Mouse (Mus musculus) embryonic fibroblast, embryonic 13.5 days (primary cell): ENCODE data around the gene Psmd13.

Experiments used
- CTCF ChIP-seq: IDR thresholded peaks from 2 replicates; pipeline ENCODE4 v1.5.1; 2011; ENCODE audit warnings: mild to moderate bottlenecking, control low read depth, low read length, moderate library complexity, borderline replicate concordance; ENCODE audit not compliant: insufficient read depth
- POLR2A ChIP-seq: IDR thresholded peaks from 2 replicates; pipeline ENCODE4 v1.6.1; 2011; ENCODE audit warnings: low read depth, mild to moderate bottlenecking, control low read depth, low read length, moderate library complexity

GRCm38 (mm10) chr7:140923070-140923775 is 41.5 kb downstream of the Psmd13 start:
- no peak for TF ChIP-seq CTCF
- TF ChIP-seq POLR2A: no peak
